Mouse (Mus musculus) neural tube, embryonic 10.5 days (tissue): ENCODE data around the gene Plcd1.
A peak's percentile ranks its signal among the peaks of the same experiment; 100 is the strongest.

Experiments
- DNase-seq: peaks from one replicate; pipeline ENCODE4 v3.0.0-alpha.2; 2017; ENCODE audit warnings: low spot score; ENCODE audit errors: extremely low spot score

The Plcd1 gene

DNA sequence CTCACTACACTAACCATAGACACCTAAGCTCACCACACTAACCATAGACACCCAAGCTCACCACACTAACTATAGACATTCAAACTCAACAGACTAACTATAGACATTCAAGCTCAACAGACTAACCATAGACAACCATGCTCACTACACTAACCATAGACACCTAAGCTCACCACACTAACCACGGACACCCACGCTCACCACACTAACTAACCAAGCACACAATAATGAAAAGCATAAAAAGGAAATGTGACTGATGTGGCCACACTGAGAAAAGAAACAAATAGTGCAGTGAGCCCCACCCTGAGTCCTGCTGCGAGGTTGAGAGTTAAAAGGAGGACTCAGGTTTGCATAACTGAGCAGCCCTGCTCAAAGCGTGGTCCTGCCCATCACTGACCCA is 38.0 kb downstream of the Plcd1 start:
- no peak for DNase-seq

DNA sequence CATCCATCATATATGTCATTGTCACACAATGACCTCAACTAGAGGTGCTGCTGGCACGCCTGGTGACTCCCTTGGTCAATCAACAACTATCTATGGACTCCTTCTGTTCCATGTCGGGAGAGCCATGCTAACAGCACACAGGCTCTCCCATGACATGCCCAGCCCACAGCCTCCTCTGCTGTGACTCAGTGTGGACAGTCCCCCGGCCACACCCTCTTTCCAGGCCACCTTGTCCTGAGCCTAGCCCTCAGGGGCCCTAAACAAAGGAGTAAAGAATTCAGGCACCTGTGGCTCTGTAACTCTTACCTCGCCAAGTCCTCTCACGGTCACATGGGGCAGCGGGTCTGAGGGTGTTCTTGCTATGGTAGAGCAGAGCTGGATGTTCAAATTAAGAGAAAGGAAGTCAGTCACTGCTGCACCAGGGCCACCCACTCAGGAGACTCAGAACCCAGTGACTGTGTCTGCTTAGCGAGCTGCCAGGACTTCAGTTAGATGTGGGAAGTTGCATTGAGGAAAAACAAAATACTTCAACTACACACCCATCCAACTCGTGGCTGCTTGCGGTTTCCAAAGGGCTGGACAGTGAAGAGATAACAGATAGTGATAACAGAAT is 39.2 kb downstream of the Plcd1 start:
- DNase-seq, result no peak

DNA sequence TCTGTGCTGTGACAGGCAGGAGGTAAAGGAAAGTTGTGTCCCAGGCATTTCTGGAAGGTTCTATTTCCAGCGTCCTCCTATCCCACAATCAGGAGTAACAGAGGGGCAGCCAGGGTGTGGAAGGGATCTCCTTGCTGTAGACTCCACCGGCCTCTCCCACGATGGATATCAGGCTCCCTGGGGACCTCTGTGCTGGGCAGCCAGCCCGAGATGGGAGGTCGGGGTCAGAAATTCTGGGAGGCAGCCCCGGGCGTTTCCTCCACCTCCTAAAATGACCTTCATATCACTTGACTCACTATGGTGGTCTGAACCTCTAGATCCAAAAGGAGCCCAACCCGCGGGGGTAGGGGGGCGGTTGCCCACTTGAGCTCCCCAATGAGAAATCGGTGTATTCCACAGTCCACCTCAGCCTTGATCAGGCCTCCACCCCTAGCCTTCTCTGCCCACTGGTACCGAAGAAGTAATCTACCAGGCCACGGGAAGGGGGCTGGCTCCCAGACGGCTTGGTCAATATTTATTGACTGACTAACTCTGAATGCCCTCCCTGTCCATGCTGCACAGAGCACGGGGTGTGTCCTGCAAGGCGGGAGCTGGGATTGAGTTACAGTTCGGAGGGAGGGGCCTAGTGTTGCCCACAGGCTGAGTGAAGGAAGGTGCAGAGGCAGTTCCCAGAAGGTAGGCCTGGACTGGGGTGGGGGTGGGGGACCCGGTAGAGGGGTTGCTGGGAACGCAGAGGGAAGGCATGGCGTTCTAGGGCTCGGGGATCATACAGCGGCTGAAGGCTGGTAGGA is 41.0 kb downstream of the Plcd1 start, which contains the start of gene Vill:
Gene Vill (plus strand): TSS at position 625 of the 791 bp plus-strand sequence.
- DNase-seq, result peak; percentile 65

DNA sequence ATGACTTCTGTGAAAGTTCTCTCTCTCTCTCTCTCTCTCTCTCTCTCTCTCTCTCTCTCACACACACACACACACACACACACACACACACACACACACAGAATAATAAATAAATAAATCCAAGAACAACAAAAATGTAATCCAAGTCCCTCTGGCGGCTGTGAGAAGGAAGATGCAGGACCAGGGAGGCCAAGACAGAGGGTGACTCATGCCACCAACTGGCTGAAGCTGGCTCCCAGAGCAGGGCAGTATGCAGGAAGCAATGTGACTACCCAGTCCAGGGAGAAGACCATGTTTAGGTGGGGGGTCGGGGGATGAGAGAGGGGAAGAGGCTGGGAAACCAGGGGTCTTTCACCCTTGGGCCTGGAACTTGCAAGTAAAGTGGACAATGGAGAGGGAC is 42.1 kb downstream of the Plcd1 start:
- no peak for DNase-seq

DNA sequence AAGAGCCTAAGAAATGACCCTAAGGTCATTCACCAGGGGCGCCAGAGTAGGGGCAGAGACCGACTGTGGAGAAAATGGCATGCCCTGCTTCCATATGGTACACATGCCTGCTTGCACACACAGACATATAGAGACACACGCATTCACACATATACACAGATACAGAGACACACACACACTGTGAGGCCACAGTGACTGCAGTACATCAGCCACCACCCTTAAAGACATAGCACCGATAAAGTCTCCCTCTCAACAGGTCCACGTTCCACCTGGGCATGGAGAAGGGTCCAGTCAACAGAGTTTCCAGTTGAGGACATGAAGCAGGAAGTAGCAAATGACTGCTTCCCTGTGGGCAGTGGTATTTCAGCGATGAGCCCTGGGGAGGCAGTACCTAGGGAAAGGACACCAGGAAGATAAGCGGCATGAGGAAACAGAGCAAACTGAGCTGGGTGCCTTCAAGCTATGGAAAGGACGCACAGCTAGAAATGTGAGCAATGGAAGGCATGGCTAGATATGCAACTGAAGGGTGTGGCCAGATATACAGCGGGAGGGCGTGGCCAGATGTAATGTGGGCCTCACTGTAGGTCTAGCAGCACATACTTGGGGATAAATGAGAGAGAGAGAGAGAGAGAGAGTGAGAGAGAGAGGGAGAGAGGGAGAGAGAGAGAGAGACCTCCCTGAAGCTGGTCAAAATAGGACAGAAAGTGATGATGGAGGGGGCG is 45.0 kb downstream of the Plcd1 start:
- no peak for DNase-seq

DNA sequence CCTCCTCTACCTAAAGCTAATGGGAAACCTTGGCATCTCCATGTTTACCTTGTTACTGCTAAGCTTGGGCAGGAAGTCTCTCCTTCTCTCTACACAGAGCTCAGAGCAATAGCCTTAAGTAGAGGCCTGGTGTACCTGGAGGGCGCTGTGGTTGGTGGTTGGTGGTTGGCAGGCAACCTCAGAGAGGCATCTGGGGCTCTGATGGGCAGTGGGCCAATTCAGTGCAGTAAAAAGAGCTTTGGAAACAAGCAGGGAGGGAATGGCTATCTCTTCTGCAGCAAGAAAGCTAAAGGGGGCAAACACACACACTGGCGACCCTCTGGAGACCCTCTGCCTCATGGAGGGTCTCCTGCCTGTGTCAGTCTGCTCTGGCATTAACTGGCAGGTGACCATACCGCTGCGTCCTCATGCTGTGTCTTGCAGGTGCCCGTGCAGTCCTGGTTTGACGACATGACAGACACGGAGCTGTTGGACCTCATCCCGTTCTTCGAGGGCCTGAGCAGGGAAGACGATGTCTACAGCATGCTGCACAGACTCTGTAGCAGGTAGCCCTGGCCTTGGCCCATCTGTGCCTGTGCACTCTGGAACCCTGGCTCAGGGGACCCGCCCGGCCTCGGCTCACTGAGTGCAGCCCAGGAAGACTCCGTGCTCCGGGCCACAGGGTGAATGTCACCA is 53.1 kb downstream of the Plcd1 start:
- no peak for DNase-seq

DNA sequence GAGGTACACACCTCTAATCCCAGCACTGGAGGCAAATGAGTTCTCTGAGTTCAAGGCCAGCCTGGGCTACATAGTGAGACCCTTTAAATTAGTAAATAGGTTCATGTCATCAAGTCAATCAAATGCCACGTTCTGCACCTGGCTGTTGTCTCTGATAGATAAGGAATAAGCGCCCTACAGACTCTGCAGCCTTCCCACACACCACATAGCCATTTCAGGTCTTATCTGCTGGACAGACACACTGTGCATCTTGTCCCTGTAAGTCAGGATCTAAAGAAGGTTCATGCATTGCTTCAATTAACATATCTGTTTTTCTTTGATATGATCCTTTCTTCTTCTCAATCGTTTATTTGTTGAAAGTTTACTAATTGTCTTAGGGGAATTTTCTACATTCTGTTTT is 54.7 kb downstream of the Plcd1 start:
- no peak for DNase-seq

DNA sequence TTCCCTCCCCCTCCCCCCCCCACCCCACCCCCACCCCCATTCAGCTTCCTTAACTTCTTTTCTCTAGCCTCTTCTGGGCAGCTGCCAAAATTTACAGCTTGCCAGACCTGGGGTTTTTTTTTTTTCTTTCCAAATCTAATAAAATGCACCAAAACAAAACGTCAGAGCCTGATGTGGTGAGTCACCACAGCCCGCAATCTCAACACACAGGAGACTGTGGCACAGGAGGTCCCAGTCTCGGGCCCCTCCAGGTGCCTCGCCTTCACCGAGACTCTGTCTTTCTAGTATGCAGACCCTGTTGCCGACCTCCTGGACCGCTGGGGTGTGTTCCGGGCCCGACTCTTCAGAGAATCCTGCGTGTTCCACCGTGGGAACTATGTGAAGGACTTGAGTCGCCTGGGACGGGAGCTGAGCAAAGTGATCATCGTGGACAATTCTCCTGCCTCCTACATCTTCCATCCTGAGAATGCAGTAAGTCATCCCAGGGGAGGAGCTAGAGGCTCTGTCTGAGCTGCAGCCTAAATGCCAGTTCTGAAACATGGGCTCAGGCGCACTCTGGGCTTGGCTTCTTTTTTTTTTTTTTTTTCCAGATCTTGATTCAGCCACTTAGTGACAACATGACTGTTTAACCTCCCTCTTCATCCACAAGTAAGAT is 56.1 kb downstream of the Plcd1 start:
- no peak for DNase-seq

DNA sequence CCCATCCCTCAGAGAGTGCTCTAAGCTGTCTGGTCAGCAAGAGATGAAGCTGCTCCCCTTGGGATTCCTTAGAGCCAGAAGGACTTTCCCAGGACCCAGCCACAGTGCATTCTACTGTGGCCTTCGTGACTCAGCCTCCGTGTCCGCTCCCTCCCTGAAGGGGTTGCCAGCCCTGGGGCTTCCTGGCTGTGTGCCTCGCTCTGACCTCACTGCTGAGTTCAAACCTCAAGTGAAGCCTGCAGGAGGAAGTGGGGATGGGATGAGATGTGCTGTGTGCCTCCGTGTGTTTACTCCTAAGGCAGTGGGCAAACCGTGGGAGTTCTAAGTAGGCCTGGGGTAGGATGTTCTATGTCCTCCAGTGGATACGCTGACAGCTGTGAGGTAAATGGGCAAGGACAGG is 57.5 kb downstream of the Plcd1 start:
- no peak for DNase-seq

DNA sequence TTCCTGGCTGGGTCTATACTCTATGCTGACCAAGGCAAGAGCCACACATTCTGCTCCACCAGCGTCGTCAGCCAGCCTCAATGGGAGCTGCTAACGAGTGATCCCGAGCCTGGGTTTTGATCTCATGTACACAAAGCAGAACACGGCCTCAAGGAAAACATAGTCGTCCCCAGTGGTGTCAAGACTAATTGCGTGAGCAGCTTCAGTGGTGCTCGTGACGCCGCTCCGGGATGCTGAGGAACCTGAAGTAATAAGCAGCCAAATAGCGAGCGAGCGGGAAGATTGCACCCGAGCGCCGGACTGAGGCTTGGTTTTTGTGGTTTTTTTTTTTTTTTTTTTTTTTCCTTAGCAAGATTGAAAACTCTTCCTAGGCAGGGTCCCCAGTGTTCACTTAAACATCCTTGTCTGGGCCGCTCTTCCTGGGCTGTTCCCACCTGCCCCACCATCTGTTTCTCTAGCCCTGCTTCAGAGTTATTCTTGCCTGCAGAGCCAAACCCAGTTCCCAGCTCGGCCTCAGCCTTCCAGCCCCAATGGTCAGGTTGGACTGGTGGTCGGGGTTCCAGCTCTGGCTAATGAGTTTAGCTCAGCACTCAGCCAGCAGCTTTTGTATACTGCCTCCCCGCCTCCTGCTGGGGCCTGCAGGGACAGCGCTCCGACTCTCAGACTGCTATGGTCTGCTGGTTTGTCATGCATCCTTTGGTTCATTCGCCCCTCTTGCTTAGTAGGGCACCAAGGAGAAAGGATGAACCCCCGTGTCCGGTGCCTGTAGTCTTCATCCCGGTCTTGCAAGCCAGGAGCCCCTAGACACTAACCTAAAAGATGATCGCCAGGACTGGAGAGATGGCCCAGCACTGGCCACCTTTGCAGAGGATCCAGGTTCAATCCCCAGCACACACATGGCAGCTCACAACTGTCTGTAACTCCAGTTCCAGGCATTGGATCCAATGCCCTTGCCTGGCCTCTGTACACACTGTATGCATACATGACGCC is 58.3 kb downstream of the Plcd1 start:
- DNase-seq, result no peak

DNA sequence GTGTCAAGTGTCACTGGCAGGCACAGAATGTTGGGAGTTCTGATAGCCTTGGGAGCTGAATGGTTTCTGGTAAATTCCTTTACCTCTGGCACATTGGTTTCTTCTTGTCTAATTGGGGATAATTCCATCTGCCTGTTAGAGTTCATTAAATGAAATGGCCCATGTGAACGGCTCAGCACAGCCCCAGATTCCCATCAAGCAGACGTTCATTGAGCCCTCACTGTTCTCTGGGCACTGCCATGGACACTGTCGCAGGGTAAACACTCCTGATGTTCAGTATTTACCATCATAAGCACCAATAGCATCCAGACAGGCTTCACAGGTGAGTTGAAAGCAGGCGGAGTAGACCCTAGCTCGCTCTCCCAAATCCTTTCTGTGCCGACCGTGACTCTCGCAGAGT is 59.2 kb downstream of the Plcd1 start:
- DNase-seq, result no peak

DNA sequence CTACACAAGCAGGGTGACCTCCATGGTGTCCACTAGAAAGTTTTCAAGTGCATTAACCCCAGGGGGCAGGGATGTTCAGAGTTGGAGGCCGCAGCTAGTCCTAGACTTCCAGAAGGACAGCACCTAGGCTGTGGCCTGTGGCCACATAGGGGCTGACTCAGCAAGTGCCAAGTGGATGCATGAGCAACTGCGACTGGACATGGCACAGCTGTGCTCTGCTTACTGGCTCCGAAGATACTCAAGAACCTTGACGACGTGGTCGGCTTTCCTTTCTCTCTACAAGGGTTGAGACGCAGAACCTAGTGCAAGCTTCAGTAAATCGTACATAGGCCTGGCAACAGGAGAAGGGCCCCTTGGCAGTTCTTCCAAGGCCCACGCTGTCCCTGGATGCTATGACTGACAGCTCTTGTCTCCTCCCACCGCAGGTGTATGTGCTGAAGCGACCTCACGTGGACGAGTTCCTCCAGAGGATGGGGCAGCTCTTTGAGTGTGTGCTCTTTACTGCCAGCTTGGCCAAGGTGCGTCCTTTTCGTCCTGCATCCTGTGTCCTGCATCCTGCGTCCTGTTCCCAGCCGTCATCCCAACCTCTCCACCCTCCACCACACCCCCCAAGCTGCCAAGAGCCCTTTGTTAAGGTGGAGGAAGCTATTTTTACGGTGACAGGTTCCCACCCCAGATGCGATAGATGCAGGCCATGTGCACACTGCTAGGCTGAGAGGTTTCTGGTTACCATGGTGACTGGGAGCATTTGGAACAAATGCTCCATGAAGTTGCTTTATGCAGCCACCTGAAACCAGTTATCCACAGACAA is 60.0 kb downstream of the Plcd1 start:
- no peak for DNase-seq

DNA sequence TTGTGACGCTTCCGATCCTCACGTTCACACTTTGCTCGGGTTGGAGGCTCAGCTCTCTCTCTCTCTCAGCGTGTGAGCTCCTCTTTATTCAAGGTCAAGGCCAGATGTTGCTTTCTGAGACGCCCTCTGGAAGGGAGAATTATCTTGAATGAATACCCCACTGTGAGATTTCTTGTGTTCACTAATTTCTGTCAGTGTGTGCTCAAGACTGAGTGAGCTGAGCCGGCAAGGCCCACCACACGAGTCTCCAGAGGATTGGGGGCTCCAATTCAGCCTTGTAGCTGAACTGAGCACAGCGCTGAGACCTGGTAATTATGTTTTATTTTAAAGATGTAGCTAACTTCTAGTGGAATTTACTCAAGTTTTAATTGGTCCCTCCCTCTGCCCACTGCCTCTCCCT is 60.8 kb downstream of the Plcd1 start:
- DNase-seq, result no peak

DNA sequence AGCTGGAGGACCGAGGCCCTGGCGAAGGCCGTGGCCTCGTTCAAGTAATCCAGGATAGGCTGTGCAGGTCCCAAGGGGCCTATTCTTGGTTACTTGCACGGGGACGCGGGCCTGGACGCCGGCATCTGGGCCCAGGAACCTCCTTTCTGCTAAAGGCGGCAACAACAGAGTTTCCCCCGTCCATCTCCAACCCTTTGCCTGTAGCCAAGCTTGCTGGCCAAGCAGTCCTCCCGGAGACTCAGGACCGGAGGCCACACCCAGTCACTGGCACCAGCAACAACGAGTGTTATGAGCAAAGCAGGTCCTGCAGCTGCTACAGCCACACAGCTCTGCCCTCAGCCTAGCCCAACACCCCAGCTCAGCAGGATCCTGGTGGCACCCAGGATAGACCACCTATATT is 61.5 kb downstream of the Plcd1 start:
- no peak for DNase-seq

DNA sequence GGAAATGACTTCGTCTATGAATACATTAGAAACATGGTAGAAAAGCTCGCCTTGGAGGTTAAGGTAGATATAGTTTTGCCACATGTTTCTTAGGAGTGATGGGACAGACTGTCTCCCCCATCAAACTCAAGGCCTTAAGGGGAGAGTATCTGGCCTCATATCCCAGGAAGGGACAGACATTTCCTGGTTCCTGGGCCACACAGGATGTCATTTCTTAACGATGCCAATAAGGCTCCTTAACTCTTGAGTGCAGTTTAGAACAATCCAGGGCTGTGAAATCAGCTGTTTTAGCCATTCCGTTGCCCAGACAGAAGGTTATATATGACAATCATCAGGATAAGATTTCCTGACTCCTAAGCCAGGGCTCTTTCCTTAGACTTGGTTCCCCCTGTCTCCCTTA is 62.3 kb downstream of the Plcd1 start:
- DNase-seq, result no peak

DNA sequence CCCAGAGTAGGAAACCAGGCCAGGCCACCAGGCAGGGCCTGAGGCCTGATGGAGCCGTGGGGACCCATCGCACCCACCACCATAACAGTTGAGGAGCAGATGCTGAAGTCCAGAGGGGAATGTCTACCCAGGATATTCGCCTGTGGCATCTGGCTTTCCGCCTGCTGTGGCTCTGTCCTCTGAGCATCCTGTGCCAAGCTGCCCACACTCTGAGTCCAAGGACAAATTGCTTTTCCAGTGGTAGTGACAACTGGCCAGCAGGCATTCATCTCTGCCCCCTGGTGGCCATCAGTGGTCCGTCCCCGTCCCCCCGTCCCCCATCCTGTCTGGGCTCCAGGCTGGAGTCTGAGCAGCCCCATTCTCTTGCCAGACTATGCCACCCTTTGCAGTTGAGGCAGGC is 63.7 kb downstream of the Plcd1 start:
- peak; percentile 68 for DNase-seq

DNA sequence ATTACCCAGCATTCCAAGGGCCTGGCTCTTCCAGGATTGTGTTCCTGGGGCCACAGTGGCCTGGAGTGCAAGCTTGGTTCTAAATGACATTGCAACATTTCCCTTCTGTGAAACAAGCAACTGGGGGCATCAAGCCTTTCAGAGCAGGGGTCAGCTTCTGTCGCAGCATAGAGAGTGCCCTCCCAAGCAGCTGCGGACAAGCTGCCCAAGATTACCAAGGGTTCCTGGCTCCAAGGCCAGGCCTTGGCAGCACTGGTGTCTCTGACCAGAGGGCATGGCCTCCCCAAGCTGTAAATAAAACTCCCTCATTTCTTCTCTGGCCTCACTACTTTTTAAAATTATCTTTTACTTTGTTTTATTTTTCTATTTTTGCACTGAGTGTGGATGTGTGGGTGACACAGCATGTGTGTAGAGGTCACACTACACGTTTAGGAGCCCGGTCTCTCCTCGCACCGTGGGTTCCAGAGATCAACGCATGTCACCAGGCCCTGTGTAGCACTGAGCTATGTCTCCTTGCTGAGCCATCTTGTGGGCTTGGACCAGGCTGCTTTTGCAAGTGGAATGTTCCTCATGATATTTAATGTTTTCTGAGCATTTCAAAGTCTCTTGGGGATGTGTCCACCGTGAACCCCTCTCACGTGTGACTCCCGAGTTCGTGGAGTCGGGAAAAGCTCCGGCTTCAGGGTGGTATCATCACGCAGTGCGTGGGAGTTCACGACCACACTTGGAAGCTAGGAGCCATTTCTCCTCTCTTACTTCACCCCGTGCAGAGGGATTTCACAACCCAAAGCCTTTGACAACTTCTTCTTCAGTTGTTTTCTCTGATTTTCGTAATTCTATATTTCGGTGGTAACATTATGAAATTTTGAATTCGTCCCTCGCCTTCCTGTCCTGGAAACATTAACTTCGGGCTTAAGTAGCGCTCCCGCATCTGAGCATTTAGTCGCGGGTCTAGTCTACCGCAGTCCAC is 64.8 kb downstream of the Plcd1 start:
- DNase-seq, result no peak

DNA sequence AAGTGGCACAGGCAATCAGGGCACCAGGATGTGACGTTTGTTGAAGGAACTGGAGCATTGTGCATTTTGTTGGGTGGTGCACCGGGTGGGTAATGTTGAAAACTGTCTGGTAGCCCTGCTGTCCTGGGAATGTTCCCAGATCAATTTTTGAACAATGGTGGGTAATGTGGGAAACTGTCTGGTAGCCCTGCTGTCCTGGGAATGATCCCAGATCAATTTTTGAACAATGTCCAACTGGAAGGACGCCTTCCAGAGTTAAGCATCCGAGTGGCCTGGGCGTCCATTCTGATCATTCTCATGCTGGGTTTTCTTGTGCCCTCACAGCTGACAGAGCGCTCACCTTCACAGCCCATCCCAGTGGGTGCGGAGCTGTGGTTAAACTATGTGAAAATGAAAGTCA is 66.0 kb downstream of the Plcd1 start:
- no peak for DNase-seq
